Mouse (Mus musculus) ovary, postnatal 14 days (tissue): ENCODE data around the gene Ang6.
A peak's percentile ranks its signal among the peaks of the same experiment; 100 is the strongest.
"Not testable (repeated sequence)": the region's sequence is repeated elsewhere in the genome, so short reads cannot be mapped to it uniquely, and the experiment has no call there.

ENCODE experiments used
- DNase-seq: peaks from one replicate; pipeline ENCODE4 v3.0.0; 2022; ENCODE audit warnings: low spot score

Ang6 gene

GRCm38 (mm10) chr14:44002169-44002568 is at the start of gene Ang6:
Gene Ang6 (minus strand): TSS chr14:44002269.
- no peak for DNase-seq

- not testable (repeated sequence) for DNase-seq
These were observed 44.5 kb upstream of the Ang6 start for GRCm38 (mm10) chr14:44046567-44046966.

- DNase-seq: not testable (repeated sequence)
These were observed 29.8 kb upstream of the Ang6 start for GRCm38 (mm10) chr14:44031828-44032227.

- DNase-seq: not testable (repeated sequence)
These were observed 7.6 kb upstream of the Ang6 start for GRCm38 (mm10) chr14:44009686-44010085.

- not testable (repeated sequence) for DNase-seq
These were observed 6.0 kb upstream of the Ang6 start for GRCm38 (mm10) chr14:44008021-44008420.

GRCm38 (mm10) chr14:44001600-44001999 is 469 bp downstream of the Ang6 start:
- no peak for DNase-seq

GRCm38 (mm10) chr14:43998455-43999000 is 3.5 kb downstream of the Ang6 start:
- not testable (repeated sequence) for DNase-seq

GRCm38 (mm10) chr14:43987404-43987803 is 14.7 kb downstream of the Ang6 start:
- DNase-seq: peak; percentile 68

- no peak for DNase-seq
These were observed 15.9 kb downstream of the Ang6 start for GRCm38 (mm10) chr14:43986147-43986546.

- peak; percentile 45 for DNase-seq
These were observed 18.2 kb downstream of the Ang6 start for GRCm38 (mm10) chr14:43983897-43984296.

GRCm38 (mm10) chr14:43983454-43983853 is 18.6 kb downstream of the Ang6 start:
- no peak for DNase-seq

- not testable (repeated sequence) for DNase-seq
These were observed 45.3 kb downstream of the Ang6 start, which contains the start of gene Ang5 for GRCm38 (mm10) chr14:43956769-43957168. Gene Ang5 (plus strand): TSS chr14:43957069.

- not testable (repeated sequence) for DNase-seq
These were observed 47.0 kb downstream of the Ang6 start for GRCm38 (mm10) chr14:43955074-43955473.

GRCm38 (mm10) chr14:43953382-43953781 is 48.7 kb downstream of the Ang6 start:
- DNase-seq: not testable (repeated sequence)
